14 mouse cellular contexts compared by ENCODE assay signal in the genomic region with DNA sequence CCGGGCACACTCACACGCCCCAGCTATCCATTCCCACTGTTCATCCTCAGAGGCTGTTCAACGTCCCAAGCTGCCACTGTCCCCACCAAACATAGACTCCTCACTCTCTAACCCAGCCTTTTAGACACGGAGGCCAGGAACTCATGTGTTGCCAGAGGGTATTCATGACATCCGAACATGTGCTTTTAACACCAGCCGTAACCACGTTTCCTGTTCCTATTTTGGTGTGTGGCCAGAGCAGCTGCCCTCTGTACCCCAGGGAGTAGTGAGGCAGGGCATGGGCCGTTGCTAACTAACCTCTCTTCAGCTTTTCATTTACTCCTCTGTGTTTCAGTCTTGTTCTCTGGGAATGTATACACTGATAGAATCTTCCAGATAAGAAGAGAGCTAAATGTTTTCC.
DNase-seq lines count a peak whose midpoint lies in the region; ATAC-seq and TF ChIP-seq lines count a peak whose summit lies in the region.
"Had no signal": no experiment of that assay in that cellular context is flagged by ENCODE, and none has a peak within 500 bp of the region (broad histone marks: within the 10 kb centered on the region; RNA-seq: fewer than 3 reads in every experiment).

No protein-coding gene starts in this region.

- DNase-seq in layer of hippocampus, adult 9-11 months: peak; percentile 34
- no peak for DNase-seq in layer of hippocampus, postnatal 10 days (ENCODE audit: low spot score in 2 of 2)
- peak; percentile 20 for DNase-seq in c-Kit-positive CD71-negative TER-119-negative erythroid progenitor cells, embryonic 14.5 days (ENCODE audit: low read depth)
- peak; percentile 41 for DNase-seq in thymus, adult 2 months
- DNase-seq in left cerebral cortex, postnatal 25 days (ENCODE audit: low spot score in 2 of 2): no peak
- no peak for DNase-seq in hindbrain, embryonic 14.5 days (ENCODE audit: low spot score)
- no peak for DNase-seq in left cerebral cortex, adult 2 months (ENCODE audit: extremely low spot score in 1 of 2, low spot score in 2 of 2)
- DNase-seq: kidney, postnatal 25 days; left cerebral cortex, postnatal 4 days had no signal

- TF ChIP-seq CTCF in thymus, adult 2 months (IDR thresholded peaks at IDR 0.05; ENCODE audit: borderline replicate concordance, control insufficient read depth, extremely low read depth, insufficient read depth, low read length, poor library complexity): no peak
- no peak for TF ChIP-seq CTCF in left cerebral cortex, adult 2 months (IDR thresholded peaks at IDR 0.05)

- intact Hi-C loops in left cerebral cortex, postnatal 25 days (cut with DNase I): no loop called here
- intact Hi-C loops in left cerebral cortex, adult 2 months (cut with DNase I): no loop called here

- no peaks in the 10 kb centered on the region for H3K27me3 ChIP-seq in thymus, adult 2 months (ENCODE audit: control insufficient read depth, insufficient read depth, low read length)
- H3K27me3 ChIP-seq in hindbrain, embryonic 14.5 days (ENCODE audit: control insufficient read depth, insufficient read depth, low read length): no peaks in the 10 kb centered on the region
- H3K27me3 ChIP-seq: neural tube, embryonic 13.5 days had no signal

- H3K36me3 ChIP-seq in thymus, adult 2 months (ENCODE audit: control insufficient read depth, insufficient read depth, low read length): no peaks in the 10 kb centered on the region
- no peaks in the 10 kb centered on the region for H3K36me3 ChIP-seq in hindbrain, embryonic 14.5 days (replicated peaks; ENCODE audit: control insufficient read depth, insufficient read depth)
- H3K36me3 ChIP-seq: embryonic facial prominence, embryonic 13.5 days; hindbrain, embryonic 12.5 days; neural tube, embryonic 13.5 days had no signal

- H3K9me3 ChIP-seq in hindbrain, embryonic 14.5 days (ENCODE audit: control insufficient read depth, low read length): no peaks in the 10 kb centered on the region
- H3K9me3 ChIP-seq: embryonic facial prominence, embryonic 13.5 days; hindbrain, embryonic 12.5 days; neural tube, embryonic 13.5 days had no signal

- no peaks in the 10 kb centered on the region for H3K4me1 ChIP-seq in thymus, adult 2 months (replicated peaks; ENCODE audit: control insufficient read depth, insufficient read depth, low read length)
- no peaks in the 10 kb centered on the region for H3K4me1 ChIP-seq in hindbrain, embryonic 14.5 days (replicated peaks; ENCODE audit: control insufficient read depth, insufficient read depth, low read length)

- H3K27ac ChIP-seq in thymus, adult 2 months (ENCODE audit: control insufficient read depth, insufficient read depth, low read length): no peak overlapping the region
- H3K27ac ChIP-seq in hindbrain, embryonic 14.5 days: no peak overlapping the region
- H3K27ac ChIP-seq in left cerebral cortex, adult 2 months: no peak overlapping the region
- H3K27ac ChIP-seq: embryonic facial prominence, embryonic 13.5 days; hindbrain, embryonic 12.5 days; macrophage; neural tube, embryonic 13.5 days had no signal

- no peak overlapping the region for H3K9ac ChIP-seq in hindbrain, embryonic 14.5 days
- H3K9ac ChIP-seq: embryonic facial prominence, embryonic 13.5 days; hindbrain, embryonic 12.5 days; neural tube, embryonic 13.5 days had no signal

- TF ChIP-seq POLR2A in thymus, adult 2 months (IDR thresholded peaks at IDR 0.05; ENCODE audit: control insufficient read depth, extremely low read depth, insufficient read depth, low read length, poor library complexity): no peak

- 7% methylated on average over 8 of the region's 8 CpGs for WGBS in thymus, adult 2 months
- 60% methylated on average over 8 of the region's 8 CpGs for WGBS in hindbrain, embryonic 14.5 days

- no peak overlapping the region for H3K4me2 ChIP-seq in hindbrain, embryonic 14.5 days (replicated peaks)
- H3K4me2 ChIP-seq: embryonic facial prominence, embryonic 13.5 days; hindbrain, embryonic 12.5 days; neural tube, embryonic 13.5 days had no signal

- peak; percentile 69 for ATAC-seq in megakaryocyte, adult 5-6 weeks (ENCODE audit: poor library complexity, severe bottlenecking)
- no peak for ATAC-seq in hindbrain, embryonic 14.5 days (ENCODE audit: low FRiP score)

- H3K4me3 ChIP-seq in thymus, adult 2 months (ENCODE audit: control insufficient read depth, insufficient read depth, low read length): no peak overlapping the region
- H3K4me3 ChIP-seq in hindbrain, embryonic 14.5 days (replicated peaks; ENCODE audit: low read length): no peak overlapping the region
- no peak overlapping the region for H3K4me3 ChIP-seq in left cerebral cortex, adult 2 months
- H3K4me3 ChIP-seq: embryonic facial prominence, embryonic 13.5 days; hindbrain, embryonic 12.5 days; neural tube, embryonic 13.5 days had no signal

Comparison
In these comparisons a context has a peak if more than half of its experiments do, and no peak if none do; other contexts are left out.
1. DNase-seq: peak in layer of hippocampus, adult 9-11 months (single experiment), c-Kit-positive CD71-negative TER-119-negative erythroid progenitor cells, embryonic 14.5 days (single experiment) and thymus, adult 2 months (single experiment); none in layer of hippocampus, postnatal 10 days (0 of 2), left cerebral cortex, postnatal 25 days (0 of 2), hindbrain, embryonic 14.5 days (single experiment) and left cerebral cortex, adult 2 months (0 of 2).